Mouse (Mus musculus) urinary bladder, adult 2 months (tissue): ENCODE data around the gene Fam180a. TPM values are rescaled to one million over a fixed set of nuclear protein-coding genes. Genes with fewer than 3 reads are reported as not detected.

Experiments used
- DNase-seq: peaks from one replicate; pipeline ENCODE4 v3.0.0; 2022; ENCODE audit warnings: low spot score
- polyA plus RNA-seq: library from polyadenylated mRNA; depleted of rRNA; stranded (reverse); fragments of >200 nt; gene quantifications from 2 replicates; pipeline ENCODE4 v1.2.3, GENCODE M21; 2012; rRNA removed

Fam180a gene
- polyA plus RNA-seq, 1 experiment = 1.4 TPM

- no peak for DNase-seq
Measured at GRCm38 (mm10) chr6:35265580-35266278, 60.2 kb downstream of the Fam180a start.

Other genes starting within 250 kb of the Fam180a start
- gene Cnot4, start 192.4 kb downstream of the Fam180a start, polyA plus RNA-seq = 16.1 and 17.4 TPM in 2 replicates
- gene Nup205, start 148.7 kb downstream of the Fam180a start, polyA plus RNA-seq = 15.8 and 19.3 TPM in 2 replicates
- 0.63 and 0.74 TPM in 2 replicates for gene Slc13a4, start 18.0 kb downstream of the Fam180a start, polyA plus RNA-seq
- 67.1 and 79.6 TPM in 2 replicates for gene Mtpn, start 213.7 kb upstream of the Fam180a start, polyA plus RNA-seq